8 mouse cellular contexts compared by ENCODE assay signal in genomic region chr13:12460443-12460842, GRCm38 (mm10). TPM values are rescaled to one million over a fixed set of nuclear protein-coding genes. Genes with fewer than 3 reads are reported as not detected.
DNase-seq lines count a peak whose midpoint lies in the region; ATAC-seq and TF ChIP-seq lines count a peak whose summit lies in the region.

No protein-coding gene starts in this region.

- peak; percentile 60 for TF ChIP-seq CTCF in intestine, postnatal 0 days (IDR thresholded peaks at IDR 0.05; ENCODE audit: low read depth)

- 0% methylated on average over 8 of the region's 8 CpGs for WGBS in intestine, postnatal 0 days

- H3K9me3 ChIP-seq in intestine, postnatal 0 days (ENCODE audit: control insufficient read depth) = no peaks in the 10 kb centered on the region

- peak; percentile 47 for ATAC-seq in intestine, postnatal 0 days

- DNase-seq in ovary, adult 18-20 months (ENCODE audit: low spot score) = peak; percentile 31
- no peak for DNase-seq in ovary, postnatal 10 days (ENCODE audit: low spot score)
- peak; percentile 46 to 73 for DNase-seq in cerebellum, postnatal 25 days
- DNase-seq in heart, adult 11 months = peak; percentile 97
- peak; percentile 40 for DNase-seq in left cerebral cortex, postnatal 4 days
- peak; percentile 13 for DNase-seq in mesoderm, embryonic 11.5 days (ENCODE audit: low read depth, low spot score)
- peak; percentile 51 for DNase-seq in spleen, adult 12 weeks (ENCODE audit: low spot score)

- H3K4me3 ChIP-seq in intestine, postnatal 0 days (ENCODE audit: low read depth, low read length) = peak overlapping the region; percentile 80

- H3K36me3 ChIP-seq in intestine, postnatal 0 days (ENCODE audit: control insufficient read depth, insufficient read depth) = peaks cover 23% of the 10 kb centered on the region; the same call in 1 of the 2 replicates

- peak overlapping the region; percentile 85 for H3K4me2 ChIP-seq in intestine, postnatal 0 days (replicated peaks; ENCODE audit: low read depth)

- no peaks in the 10 kb centered on the region; the same call in 1 of the 2 replicates for H3K4me1 ChIP-seq in intestine, postnatal 0 days (replicated peaks; ENCODE audit: control insufficient read depth, insufficient read depth, low read length)

- H3K9ac ChIP-seq in intestine, postnatal 0 days (ENCODE audit: low read depth, low read length) = peak overlapping the region; percentile 81

- peak overlapping the region; percentile 92 for H3K27ac ChIP-seq in intestine, postnatal 0 days (ENCODE audit: low read depth, low read length)

- intact Hi-C loops in left cerebral cortex, postnatal 4 days (cut with DNase I) = no loop called here

- H3K27me3 ChIP-seq in intestine, postnatal 0 days (replicated peaks; ENCODE audit: control insufficient read depth, insufficient read depth, low read length) = no peaks in the 10 kb centered on the region

RNA-seq across cellular contexts. Expression of gene Lgals8, which starts 4.3 kb away (rescaled TPM):
- 53.2 and 55.6 TPM in 2 replicates for polyA plus RNA-seq in intestine, postnatal 0 days (2015; fragmentation: Nextera tagmentation; extraction: Ambion mirVana)
- 10 to 100 TPM; 27.8 to 30.4 TPM for total RNA-seq in left cerebral cortex, postnatal 4 days (2021)

RNA-seq across cellular contexts. Expression of gene Edaradd, which starts 59.8 kb away (rescaled TPM):
- polyA plus RNA-seq in intestine, postnatal 0 days (2015; fragmentation: Nextera tagmentation; extraction: Ambion mirVana) = 0.14 and 0.17 TPM in 2 replicates
- total RNA-seq in left cerebral cortex, postnatal 4 days (2021) = 1 to 10 TPM; 2.6 to 3.4 TPM
